Mouse (Mus musculus): ENCODE results near the gene Nav2. TPM values are rescaled to one million over a fixed set of nuclear protein-coding genes. Genes with fewer than 3 reads are reported as not detected.

Nav2 gene
- polyA plus RNA-seq, 1 experiment from 2014 or later, result 5.8 TPM

- no peaks in the 10 kb centered on the region for H3K27me3 ChIP-seq (replicated peaks; ENCODE audit: control insufficient read depth, insufficient read depth, low read length)
- H3K9me3 ChIP-seq (ENCODE audit: control insufficient read depth), result no peaks in the 10 kb centered on the region
- H3K4me1 ChIP-seq (replicated peaks; ENCODE audit: control insufficient read depth, insufficient read depth, low read length), result no peaks in the 10 kb centered on the region
- no peak overlapping the region for H3K4me2 ChIP-seq (replicated peaks; ENCODE audit: low read depth)
- no peak for ATAC-seq
- H3K9ac ChIP-seq (ENCODE audit: low read depth, low read length), result no peak overlapping the region
- H3K4me3 ChIP-seq (ENCODE audit: low read depth, low read length), result no peak overlapping the region
- no peaks in the 10 kb centered on the region for H3K36me3 ChIP-seq (ENCODE audit: control insufficient read depth, insufficient read depth)
- H3K27ac ChIP-seq (ENCODE audit: low read depth, low read length), result no peak overlapping the region
- TF ChIP-seq CTCF (IDR thresholded peaks at IDR 0.05; ENCODE audit: low read depth), result no peak
- 62% methylated on average over 4 of the region's 4 CpGs for WGBS
Observed at GRCm38 (mm10) chr7:49213011-49213410, 304.5 kb downstream of the Nav2 start.

DNA sequence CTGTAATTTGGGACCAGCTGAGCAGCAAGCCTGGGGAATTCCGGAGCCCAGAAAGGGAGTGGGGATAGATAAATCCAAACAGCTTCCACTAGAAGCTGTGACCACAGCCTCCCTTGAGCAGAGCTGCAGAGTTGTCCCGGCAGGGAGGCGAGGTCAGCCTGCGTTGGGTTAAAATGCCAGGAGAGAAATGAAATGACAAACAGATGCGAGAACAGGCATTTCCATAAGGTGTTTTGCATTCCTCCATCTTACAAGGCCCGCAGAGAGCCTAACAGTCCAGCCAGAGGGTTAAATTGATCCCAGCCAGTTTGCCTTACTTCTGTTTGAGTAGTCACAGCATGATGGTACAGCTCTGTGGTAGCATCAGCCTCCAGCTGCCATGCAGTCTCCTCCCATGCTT, 309.3 kb downstream of the Nav2 start:
- 88% methylated on average over 6 of the region's 6 CpGs for WGBS

DNA sequence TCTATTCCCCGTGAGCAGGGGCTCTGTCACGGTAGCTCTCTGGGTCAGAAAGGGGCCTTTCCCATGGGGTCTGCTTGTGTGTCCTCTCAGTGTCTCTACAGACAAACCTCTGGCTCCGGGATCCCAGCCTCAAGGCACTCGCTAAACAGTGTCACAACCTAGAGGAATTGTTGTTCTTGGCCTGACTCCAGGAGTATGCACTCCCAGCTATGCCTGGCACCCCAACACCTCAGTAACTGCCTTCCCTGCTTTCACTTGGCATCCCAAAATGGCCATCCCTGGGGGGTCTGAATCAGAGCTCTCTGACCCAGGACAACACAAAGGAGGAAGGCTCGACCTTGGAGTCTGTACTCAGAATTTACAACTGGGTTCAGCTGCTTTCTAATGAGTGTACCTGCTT, 317.2 kb downstream of the Nav2 start:
- Histone ChIP-seq H3K4me3 (ENCODE audit: low read depth, low read length) (no peak overlapping the region), H3K9me3 (ENCODE audit: control insufficient read depth) (no peaks in the 10 kb centered on the region), H3K9ac (ENCODE audit: low read depth, low read length) (no peak overlapping the region), H3K36me3 (ENCODE audit: control insufficient read depth, insufficient read depth) (no peaks in the 10 kb centered on the region), H3K4me1 (replicated peaks; ENCODE audit: control insufficient read depth, insufficient read depth, low read length) (no peaks in the 10 kb centered on the region), H3K4me2 (replicated peaks; ENCODE audit: low read depth) (no peak overlapping the region), H3K27me3 (replicated peaks; ENCODE audit: control insufficient read depth, insufficient read depth, low read length) (no peaks in the 10 kb centered on the region), H3K27ac (ENCODE audit: low read depth, low read length) (no peak overlapping the region)
- WGBS, result 78% methylated on average over 5 of the region's 5 CpGs
- ATAC-seq, result no peak
- TF ChIP-seq CTCF (IDR thresholded peaks at IDR 0.05; ENCODE audit: low read depth), result no peak

More for the DNA sequence above, 309.3 kb downstream of the Nav2 start:
- no peak overlapping the region for H3K4me3 ChIP-seq (ENCODE audit: low read depth, low read length)
- no peak overlapping the region for H3K9ac ChIP-seq (ENCODE audit: low read depth, low read length)
- no peaks in the 10 kb centered on the region for H3K4me1 ChIP-seq (replicated peaks; ENCODE audit: control insufficient read depth, insufficient read depth, low read length)
- ATAC-seq, result no peak
- H3K9me3 ChIP-seq (ENCODE audit: control insufficient read depth), result no peaks in the 10 kb centered on the region
- no peak overlapping the region for H3K4me2 ChIP-seq (replicated peaks; ENCODE audit: low read depth)
- TF ChIP-seq CTCF (IDR thresholded peaks at IDR 0.05; ENCODE audit: low read depth), result no peak
- no peak overlapping the region for H3K27ac ChIP-seq (ENCODE audit: low read depth, low read length)
- no peaks in the 10 kb centered on the region for H3K36me3 ChIP-seq (ENCODE audit: control insufficient read depth, insufficient read depth)
- no peaks in the 10 kb centered on the region for H3K27me3 ChIP-seq (replicated peaks; ENCODE audit: control insufficient read depth, insufficient read depth, low read length)

GRCm38 (mm10) chr7:49232969-49233368, 324.5 kb downstream of the Nav2 start:
- H3K27ac ChIP-seq (ENCODE audit: low read depth, low read length), result no peak overlapping the region
- ATAC-seq, result no peak
- H3K4me3 ChIP-seq (ENCODE audit: low read depth, low read length), result no peak overlapping the region
- no peaks in the 10 kb centered on the region for H3K4me1 ChIP-seq (replicated peaks; ENCODE audit: control insufficient read depth, insufficient read depth, low read length)
- H3K9me3 ChIP-seq (ENCODE audit: control insufficient read depth), result no peaks in the 10 kb centered on the region
- TF ChIP-seq CTCF (IDR thresholded peaks at IDR 0.05; ENCODE audit: low read depth), result no peak
- H3K36me3 ChIP-seq (ENCODE audit: control insufficient read depth, insufficient read depth), result no peaks in the 10 kb centered on the region
- no peak overlapping the region for H3K4me2 ChIP-seq (replicated peaks; ENCODE audit: low read depth)
- H3K27me3 ChIP-seq (replicated peaks; ENCODE audit: control insufficient read depth, insufficient read depth, low read length), result no peaks in the 10 kb centered on the region
- H3K9ac ChIP-seq (ENCODE audit: low read depth, low read length), result no peak overlapping the region
- WGBS, result 91% methylated on average over 2 of the region's 2 CpGs

GRCm38 (mm10) chr7:49234288-49234687, 325.8 kb downstream of the Nav2 start:
- 57% methylated on average over 8 of the region's 8 CpGs for WGBS
- Histone ChIP-seq H3K4me1 (replicated peaks; ENCODE audit: control insufficient read depth, insufficient read depth, low read length) (no peaks in the 10 kb centered on the region), H3K36me3 (ENCODE audit: control insufficient read depth, insufficient read depth) (no peaks in the 10 kb centered on the region), H3K9ac (ENCODE audit: low read depth, low read length) (no peak overlapping the region), H3K4me2 (replicated peaks; ENCODE audit: low read depth) (no peak overlapping the region), H3K9me3 (ENCODE audit: control insufficient read depth) (no peaks in the 10 kb centered on the region), H3K27me3 (replicated peaks; ENCODE audit: control insufficient read depth, insufficient read depth, low read length) (no peaks in the 10 kb centered on the region), H3K4me3 (ENCODE audit: low read depth, low read length) (no peak overlapping the region), H3K27ac (ENCODE audit: low read depth, low read length) (no peak overlapping the region)
- TF ChIP-seq CTCF (IDR thresholded peaks at IDR 0.05; ENCODE audit: low read depth), result no peak
- no peak for ATAC-seq

- Histone ChIP-seq H3K4me1 (replicated peaks; ENCODE audit: control insufficient read depth, insufficient read depth, low read length) (no peaks in the 10 kb centered on the region), H3K36me3 (ENCODE audit: control insufficient read depth, insufficient read depth) (no peaks in the 10 kb centered on the region), H3K9me3 (ENCODE audit: control insufficient read depth) (no peaks in the 10 kb centered on the region), H3K27me3 (replicated peaks; ENCODE audit: control insufficient read depth, insufficient read depth, low read length) (no peaks in the 10 kb centered on the region), H3K9ac (ENCODE audit: low read depth, low read length) (no peak overlapping the region), H3K27ac (ENCODE audit: low read depth, low read length) (0 out of 2 replicates have a peak overlapping the region, but pooled peaks have one; percentile 11), H3K4me2 (replicated peaks; ENCODE audit: low read depth) (no peak overlapping the region), H3K4me3 (ENCODE audit: low read depth, low read length) (no peak overlapping the region)
- no peak for TF ChIP-seq CTCF (IDR thresholded peaks at IDR 0.05; ENCODE audit: low read depth)
- no peak for ATAC-seq
- 52% methylated on average over 9 of the region's 9 CpGs for WGBS
Observed at GRCm38 (mm10) chr7:49235271-49235681, 326.8 kb downstream of the Nav2 start.

- H3K9me3 ChIP-seq (ENCODE audit: control insufficient read depth), result no peaks in the 10 kb centered on the region
- TF ChIP-seq CTCF (IDR thresholded peaks at IDR 0.05; ENCODE audit: low read depth), result no peak
- no peak overlapping the region for H3K4me2 ChIP-seq (replicated peaks; ENCODE audit: low read depth)
- no peaks in the 10 kb centered on the region for H3K4me1 ChIP-seq (replicated peaks; ENCODE audit: control insufficient read depth, insufficient read depth, low read length)
- H3K9ac ChIP-seq (ENCODE audit: low read depth, low read length), result no peak overlapping the region
- H3K36me3 ChIP-seq (ENCODE audit: control insufficient read depth, insufficient read depth), result no peaks in the 10 kb centered on the region
- no peak for ATAC-seq
- H3K4me3 ChIP-seq (ENCODE audit: low read depth, low read length), result no peak overlapping the region
- H3K27ac ChIP-seq (ENCODE audit: low read depth, low read length), result peak overlapping the region; percentile 11; the same call in 1 of the 2 replicates
- no peaks in the 10 kb centered on the region for H3K27me3 ChIP-seq (replicated peaks; ENCODE audit: control insufficient read depth, insufficient read depth, low read length)
- 54% methylated on average over 3 of the region's 3 CpGs for WGBS
Observed at GRCm38 (mm10) chr7:49235821-49236220, 327.3 kb downstream of the Nav2 start.

Measured in intestine, postnatal 0 days (tissue).